Mouse (Mus musculus): Measurements from ENCODE around the gene Pard3b. TPM values are rescaled to one million over a fixed set of nuclear protein-coding genes. Genes with fewer than 3 reads are reported as not detected.

Gene Pard3b
- polyA plus RNA-seq, 1 experiment = 0.71 TPM

- Histone ChIP-seq H3K27ac (ENCODE audit: control insufficient read depth, insufficient read depth, low read length) (no peak overlapping the region), H3K27me3 (ENCODE audit: control insufficient read depth, insufficient read depth, low read length) (no peaks in the 10 kb centered on the region), H3K36me3 (ENCODE audit: control insufficient read depth, insufficient read depth, low read length) (no peaks in the 10 kb centered on the region), H3K4me3 (ENCODE audit: control insufficient read depth, insufficient read depth, low read length) (no peak overlapping the region), H3K4me1 (replicated peaks; ENCODE audit: control insufficient read depth, insufficient read depth, low read length) (no peaks in the 10 kb centered on the region)
- TF ChIP-seq CTCF (IDR thresholded peaks at IDR 0.05; ENCODE audit: borderline replicate concordance, control insufficient read depth, extremely low read depth, insufficient read depth, low read length, poor library complexity) = no peak
- no peak for TF ChIP-seq POLR2A (IDR thresholded peaks at IDR 0.05; ENCODE audit: control insufficient read depth, extremely low read depth, insufficient read depth, low read length, poor library complexity)
- 90% methylated on average over 3 of the region's 3 CpGs for WGBS
- no peak for DNase-seq
Measured at GRCm38 (mm10) chr1:62412988-62413387, 774.4 kb downstream of the Pard3b start.

DNA sequence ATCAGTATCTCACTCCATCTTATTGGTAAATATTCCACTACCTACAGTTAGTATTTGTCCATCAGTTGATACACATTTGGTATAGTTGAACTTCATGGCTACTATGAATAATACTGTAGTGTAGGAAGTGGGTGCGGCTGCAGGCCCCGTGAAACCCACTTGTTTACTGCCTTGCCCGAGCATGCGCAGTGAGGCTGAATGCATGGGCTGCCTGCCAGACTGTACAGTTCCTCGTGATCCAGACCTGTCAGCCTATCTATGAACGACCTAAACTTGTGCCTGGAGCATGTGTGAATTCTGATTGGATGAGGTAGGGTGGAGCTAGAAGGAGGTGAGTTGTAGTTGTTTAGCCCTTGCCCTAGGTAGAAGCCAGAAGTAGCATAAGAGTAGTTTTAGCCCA, 775.9 kb downstream of the Pard3b start:
- TF ChIP-seq CTCF (IDR thresholded peaks at IDR 0.05; ENCODE audit: borderline replicate concordance, control insufficient read depth, extremely low read depth, insufficient read depth, low read length, poor library complexity) (no peak), POLR2A (IDR thresholded peaks at IDR 0.05; ENCODE audit: control insufficient read depth, extremely low read depth, insufficient read depth, low read length, poor library complexity) (no peak)
- Histone ChIP-seq H3K4me1 (replicated peaks; ENCODE audit: control insufficient read depth, insufficient read depth, low read length) (no peaks in the 10 kb centered on the region), H3K4me3 (ENCODE audit: control insufficient read depth, insufficient read depth, low read length) (no peak overlapping the region), H3K27me3 (ENCODE audit: control insufficient read depth, insufficient read depth, low read length) (no peaks in the 10 kb centered on the region), H3K36me3 (ENCODE audit: control insufficient read depth, insufficient read depth, low read length) (no peaks in the 10 kb centered on the region), H3K27ac (ENCODE audit: control insufficient read depth, insufficient read depth, low read length) (no peak overlapping the region)
- WGBS = 69% methylated on average over 6 of the region's 6 CpGs
- DNase-seq = no peak

GRCm38 (mm10) chr1:62416627-62417374, 778.2 kb downstream of the Pard3b start:
- Histone ChIP-seq H3K27ac (ENCODE audit: control insufficient read depth, insufficient read depth, low read length) (no peak overlapping the region), H3K27me3 (ENCODE audit: control insufficient read depth, insufficient read depth, low read length) (no peaks in the 10 kb centered on the region), H3K4me3 (ENCODE audit: control insufficient read depth, insufficient read depth, low read length) (no peak overlapping the region), H3K4me1 (replicated peaks; ENCODE audit: control insufficient read depth, insufficient read depth, low read length) (no peaks in the 10 kb centered on the region), H3K36me3 (ENCODE audit: control insufficient read depth, insufficient read depth, low read length) (no peaks in the 10 kb centered on the region)
- 53% methylated on average over 10 of the region's 10 CpGs for WGBS
- TF ChIP-seq CTCF (IDR thresholded peaks at IDR 0.05; ENCODE audit: borderline replicate concordance, control insufficient read depth, extremely low read depth, insufficient read depth, low read length, poor library complexity) (no peak), POLR2A (IDR thresholded peaks at IDR 0.05; ENCODE audit: control insufficient read depth, extremely low read depth, insufficient read depth, low read length, poor library complexity) (no peak)
- DNase-seq = no peak

- H3K27ac ChIP-seq (ENCODE audit: control insufficient read depth, insufficient read depth, low read length) = no peak overlapping the region
- WGBS = 93% methylated on average over 10 of the region's 10 CpGs
- TF ChIP-seq POLR2A (IDR thresholded peaks at IDR 0.05; ENCODE audit: control insufficient read depth, extremely low read depth, insufficient read depth, low read length, poor library complexity) (no peak), CTCF (IDR thresholded peaks at IDR 0.05; ENCODE audit: borderline replicate concordance, control insufficient read depth, extremely low read depth, insufficient read depth, low read length, poor library complexity) (no peak)
- H3K4me1 ChIP-seq (replicated peaks; ENCODE audit: control insufficient read depth, insufficient read depth, low read length) = no peaks in the 10 kb centered on the region
- DNase-seq = no peak
- no peaks in the 10 kb centered on the region for H3K27me3 ChIP-seq (ENCODE audit: control insufficient read depth, insufficient read depth, low read length)
- H3K4me3 ChIP-seq (ENCODE audit: control insufficient read depth, insufficient read depth, low read length) = no peak overlapping the region
- no peaks in the 10 kb centered on the region for H3K36me3 ChIP-seq (ENCODE audit: control insufficient read depth, insufficient read depth, low read length)
Measured at GRCm38 (mm10) chr1:62422896-62423650, 784.4 kb downstream of the Pard3b start.

DNA sequence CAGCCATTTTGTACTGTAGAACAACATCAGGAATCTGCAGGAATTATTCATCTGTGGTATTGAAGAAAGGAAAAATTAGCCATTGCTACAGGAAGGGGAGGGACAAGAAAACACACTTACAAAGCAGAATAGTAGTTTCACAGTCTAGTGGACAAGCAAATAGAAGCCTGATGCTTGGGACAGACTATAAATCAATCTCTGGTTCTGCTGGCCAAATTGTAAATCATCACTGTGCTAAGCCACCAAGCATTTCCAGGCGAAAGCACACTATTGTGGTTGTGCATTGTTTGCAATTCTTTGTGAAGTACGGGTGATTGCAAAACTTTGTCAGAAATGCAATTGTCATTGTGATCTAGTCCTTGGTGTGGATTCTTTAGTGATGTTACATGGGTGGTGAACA, 786.7 kb downstream of the Pard3b start:
- no peak overlapping the region for H3K4me3 ChIP-seq (ENCODE audit: control insufficient read depth, insufficient read depth, low read length)
- H3K4me1 ChIP-seq (replicated peaks; ENCODE audit: control insufficient read depth, insufficient read depth, low read length) = no peaks in the 10 kb centered on the region
- no peak overlapping the region for H3K27ac ChIP-seq (ENCODE audit: control insufficient read depth, insufficient read depth, low read length)
- H3K27me3 ChIP-seq (ENCODE audit: control insufficient read depth, insufficient read depth, low read length) = no peaks in the 10 kb centered on the region
- H3K36me3 ChIP-seq (ENCODE audit: control insufficient read depth, insufficient read depth, low read length) = no peaks in the 10 kb centered on the region
- 94% methylated on average over 2 of the region's 2 CpGs for WGBS
- DNase-seq = no peak
- TF ChIP-seq CTCF (IDR thresholded peaks at IDR 0.05; ENCODE audit: borderline replicate concordance, control insufficient read depth, extremely low read depth, insufficient read depth, low read length, poor library complexity) (no peak), POLR2A (IDR thresholded peaks at IDR 0.05; ENCODE audit: control insufficient read depth, extremely low read depth, insufficient read depth, low read length, poor library complexity) (no peak)

- no peak for DNase-seq
- 95% methylated on average over 6 of the region's 6 CpGs for WGBS
Measured at GRCm38 (mm10) chr1:62428736-62429135, 790.1 kb downstream of the Pard3b start.

More at GRCm38 (mm10) chr1:62428736-62429135, 790.1 kb downstream of the Pard3b start:
- TF ChIP-seq CTCF (IDR thresholded peaks at IDR 0.05; ENCODE audit: borderline replicate concordance, control insufficient read depth, extremely low read depth, insufficient read depth, low read length, poor library complexity) (no peak), POLR2A (IDR thresholded peaks at IDR 0.05; ENCODE audit: control insufficient read depth, extremely low read depth, insufficient read depth, low read length, poor library complexity) (no peak)
- H3K27ac ChIP-seq (ENCODE audit: control insufficient read depth, insufficient read depth, low read length) = no peak overlapping the region
- no peaks in the 10 kb centered on the region for H3K27me3 ChIP-seq (ENCODE audit: control insufficient read depth, insufficient read depth, low read length)
- no peaks in the 10 kb centered on the region for H3K4me1 ChIP-seq (replicated peaks; ENCODE audit: control insufficient read depth, insufficient read depth, low read length)
- no peaks in the 10 kb centered on the region for H3K36me3 ChIP-seq (ENCODE audit: control insufficient read depth, insufficient read depth, low read length)
- no peak overlapping the region for H3K4me3 ChIP-seq (ENCODE audit: control insufficient read depth, insufficient read depth, low read length)

All from thymus, adult 2 months (tissue).